Mouse (Mus musculus) cerebellum, adult 11 months (tissue): ENCODE data around the gene Tmtc4.

Source experiments
- DNase-seq: peaks from one replicate; pipeline ENCODE4 v3.0.0; 2022

Tmtc4 gene

GRCm38 (mm10) chr14:122973091-122973490 lies 10.7 kb downstream of the Tmtc4 start:
- no peak for DNase-seq

DNA sequence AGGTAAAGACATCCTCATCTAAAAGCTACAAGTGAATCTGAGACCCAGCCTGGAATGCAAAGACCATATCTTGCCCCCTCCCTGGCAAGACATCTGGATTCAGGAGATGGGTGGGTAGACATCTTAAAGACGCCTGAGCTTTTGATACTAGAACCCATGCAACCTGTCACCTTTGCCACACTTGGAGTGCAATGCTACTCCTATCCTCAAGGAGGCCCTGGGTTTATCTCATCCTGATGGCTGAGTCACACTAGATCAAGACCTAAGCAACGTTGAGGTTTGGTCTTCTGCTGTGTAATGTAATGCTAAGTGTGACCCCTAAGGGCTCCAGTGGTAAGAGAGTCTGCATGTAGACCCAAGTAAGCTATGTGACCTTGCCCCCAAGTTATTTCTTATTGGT lies 15.8 kb downstream of the Tmtc4 start:
- no peak for DNase-seq

- DNase-seq, result peak; percentile 96
Measured at GRCm38 (mm10) chr14:122957941-122958340, 25.9 kb downstream of the Tmtc4 start.

GRCm38 (mm10) chr14:122953331-122953730 lies 30.5 kb downstream of the Tmtc4 start:
- peak; percentile 48 for DNase-seq

DNA sequence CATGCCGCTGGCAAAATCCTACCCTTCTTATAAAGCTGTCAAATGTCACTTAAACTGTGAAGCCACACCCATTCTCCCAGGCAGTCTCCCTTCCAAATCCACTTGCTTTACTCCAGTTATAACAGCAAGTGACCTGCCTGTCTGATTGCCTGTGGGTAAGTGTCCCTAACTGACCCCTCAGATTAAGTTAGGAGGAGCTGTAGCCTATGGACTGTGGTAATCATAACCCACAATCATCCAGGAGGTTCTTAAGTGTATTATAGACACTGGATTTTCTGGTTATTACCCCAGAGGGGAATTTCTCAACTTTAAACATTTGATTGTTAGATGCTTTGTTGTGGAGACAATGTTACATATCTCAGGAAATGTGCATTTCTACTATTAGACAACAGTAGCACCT lies 31.3 kb downstream of the Tmtc4 start:
- no peak for DNase-seq

GRCm38 (mm10) chr14:122951676-122952445 lies 32.0 kb downstream of the Tmtc4 start:
- no peak for DNase-seq

DNA sequence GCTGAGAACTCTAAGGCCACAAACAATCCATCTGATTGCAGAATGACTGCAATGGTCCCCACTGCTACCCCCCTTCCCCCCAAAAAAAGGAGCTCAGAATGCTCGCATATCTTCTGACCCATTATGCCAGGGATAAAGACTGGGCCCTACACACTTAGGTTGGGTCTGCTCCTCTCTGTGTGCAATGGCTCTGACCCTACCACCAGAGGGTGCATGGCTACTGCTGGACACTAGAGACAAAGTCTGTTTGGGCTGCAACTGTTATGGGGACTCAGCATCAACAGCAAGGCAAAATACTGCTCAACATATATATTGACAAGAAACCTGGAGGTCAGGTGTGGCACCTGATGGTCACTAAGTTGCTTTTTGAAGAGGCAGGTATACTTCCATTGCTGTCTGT lies 32.9 kb downstream of the Tmtc4 start:
- DNase-seq, result no peak

DNA sequence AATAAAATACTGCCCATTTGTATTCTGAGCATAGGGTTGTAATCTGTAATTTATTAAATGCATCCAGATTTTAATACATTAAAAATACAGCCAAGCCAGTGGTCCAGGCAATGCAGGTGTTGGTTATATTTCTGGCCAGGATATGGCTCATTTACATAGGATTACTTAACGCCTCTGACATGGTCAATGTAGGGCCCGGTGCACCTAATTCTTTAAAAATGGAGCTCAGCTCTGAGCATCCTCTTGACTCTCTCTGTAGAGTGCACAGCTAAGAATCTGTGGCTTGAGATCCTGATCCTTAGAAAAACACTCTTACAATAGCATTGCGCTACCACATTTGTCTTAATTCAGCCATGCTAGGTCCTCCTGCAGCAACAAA lies 40.4 kb downstream of the Tmtc4 start:
- DNase-seq, result no peak

GRCm38 (mm10) chr14:122942757-122943474 lies 40.9 kb downstream of the Tmtc4 start:
- DNase-seq, result no peak

DNA sequence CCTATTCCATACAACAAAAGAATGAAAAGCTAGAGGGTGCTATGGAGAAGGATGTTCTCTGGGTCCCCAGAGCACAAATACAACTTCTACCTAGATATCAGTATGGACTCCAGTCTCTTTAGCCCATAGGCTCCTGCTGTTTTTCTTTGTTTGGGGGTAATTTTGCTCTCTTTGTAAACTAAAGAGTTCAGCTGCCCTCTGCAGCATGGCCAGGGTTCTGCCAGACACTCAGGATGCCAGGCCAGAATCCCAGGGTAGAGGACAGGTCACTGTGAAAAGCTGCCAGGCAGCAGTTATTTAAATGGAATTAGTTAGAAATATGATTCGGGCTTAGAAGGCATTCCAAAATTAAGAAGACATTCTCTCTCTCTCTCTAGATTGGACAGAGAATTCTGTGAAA lies 47.4 kb downstream of the Tmtc4 start:
- DNase-seq, result peak; percentile 32

DNA sequence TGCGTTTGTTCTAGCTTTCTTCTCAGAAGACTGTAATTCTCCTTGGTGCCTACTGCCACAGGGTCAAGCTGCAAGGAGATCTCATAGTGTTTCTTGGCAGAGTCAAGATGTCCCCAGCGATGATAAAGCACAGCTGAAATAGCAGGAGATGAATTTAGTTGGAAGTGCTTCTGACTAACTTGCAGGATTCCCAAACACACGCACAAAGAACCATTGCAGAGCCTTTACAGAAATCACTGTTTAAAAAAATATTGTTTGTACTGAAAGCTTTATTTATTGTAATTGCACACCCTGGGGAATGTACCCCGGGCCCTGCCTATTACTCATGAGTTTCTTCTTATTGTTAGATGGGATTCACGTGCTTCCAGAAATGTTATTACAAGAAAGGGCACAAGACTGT lies 63.8 kb downstream of the Tmtc4 start:
- no peak for DNase-seq

DNA sequence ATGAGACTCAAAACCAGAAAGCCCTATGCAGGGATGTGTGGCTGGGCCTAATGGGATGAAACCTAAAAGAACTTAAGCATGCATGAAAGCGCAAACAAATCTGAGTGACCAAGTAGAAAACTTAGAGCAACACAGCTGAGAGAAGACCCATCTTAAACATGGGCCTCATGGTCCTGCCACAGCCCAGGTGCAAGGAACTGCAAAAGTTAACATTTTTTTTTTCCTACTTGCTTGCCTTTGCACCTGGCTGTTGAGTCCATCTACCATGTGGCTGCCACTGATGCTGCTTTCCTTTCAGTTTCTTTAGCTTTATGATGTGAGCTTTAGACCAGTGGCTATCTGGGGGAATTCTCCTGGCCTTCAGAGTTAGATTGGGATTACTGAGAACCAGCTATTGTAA lies 66.2 kb downstream of the Tmtc4 start:
- no peak for DNase-seq

DNA sequence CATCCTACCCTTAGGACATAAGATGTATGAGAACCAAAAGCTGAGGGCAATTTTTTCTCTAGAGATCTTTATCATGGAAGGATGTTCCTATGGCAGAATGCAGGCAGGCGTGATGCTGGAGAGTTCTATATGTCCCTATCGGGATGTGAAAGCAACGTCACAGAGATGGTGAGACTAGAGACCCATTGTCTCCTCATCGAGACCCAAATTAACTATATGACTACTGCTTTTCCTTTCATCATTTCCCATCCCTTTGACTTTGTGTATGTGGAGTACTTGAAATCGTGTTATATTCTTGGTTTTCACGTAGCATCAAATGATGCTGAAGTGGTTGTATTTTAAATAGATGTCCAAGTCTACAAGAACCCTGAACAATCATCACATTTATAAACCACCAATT lies 70.2 kb downstream of the Tmtc4 start, which contains the start of gene Ggact:
TSS of gene Ggact (minus strand) at position 101 of the 400 bp plus-strand sequence.
- no peak for DNase-seq

GRCm38 (mm10) chr14:122912812-122913498 lies 70.9 kb downstream of the Tmtc4 start:
- peak; percentile 80 for DNase-seq

DNA sequence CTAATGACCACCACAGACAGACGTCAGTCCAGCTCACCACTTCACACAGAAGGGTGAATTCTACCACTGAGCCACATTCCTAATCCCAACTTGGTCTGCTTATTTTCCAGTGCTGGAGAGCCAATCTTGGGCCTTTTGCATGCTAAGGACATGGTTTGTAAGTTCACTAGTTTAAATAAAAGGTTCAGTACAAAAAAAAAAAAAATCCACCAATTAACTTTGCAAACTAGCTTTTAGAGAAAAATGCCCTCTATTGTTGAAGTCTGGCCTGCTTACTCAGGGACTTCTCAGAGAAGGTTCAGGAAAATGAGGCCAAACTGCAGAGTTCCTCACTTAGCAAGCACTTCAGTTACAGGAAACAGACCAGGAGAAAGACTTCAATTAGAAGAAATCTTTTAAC lies 71.7 kb downstream of the Tmtc4 start:
- no peak for DNase-seq

GRCm38 (mm10) chr14:122911265-122911664 lies 72.6 kb downstream of the Tmtc4 start:
- no peak for DNase-seq

DNA sequence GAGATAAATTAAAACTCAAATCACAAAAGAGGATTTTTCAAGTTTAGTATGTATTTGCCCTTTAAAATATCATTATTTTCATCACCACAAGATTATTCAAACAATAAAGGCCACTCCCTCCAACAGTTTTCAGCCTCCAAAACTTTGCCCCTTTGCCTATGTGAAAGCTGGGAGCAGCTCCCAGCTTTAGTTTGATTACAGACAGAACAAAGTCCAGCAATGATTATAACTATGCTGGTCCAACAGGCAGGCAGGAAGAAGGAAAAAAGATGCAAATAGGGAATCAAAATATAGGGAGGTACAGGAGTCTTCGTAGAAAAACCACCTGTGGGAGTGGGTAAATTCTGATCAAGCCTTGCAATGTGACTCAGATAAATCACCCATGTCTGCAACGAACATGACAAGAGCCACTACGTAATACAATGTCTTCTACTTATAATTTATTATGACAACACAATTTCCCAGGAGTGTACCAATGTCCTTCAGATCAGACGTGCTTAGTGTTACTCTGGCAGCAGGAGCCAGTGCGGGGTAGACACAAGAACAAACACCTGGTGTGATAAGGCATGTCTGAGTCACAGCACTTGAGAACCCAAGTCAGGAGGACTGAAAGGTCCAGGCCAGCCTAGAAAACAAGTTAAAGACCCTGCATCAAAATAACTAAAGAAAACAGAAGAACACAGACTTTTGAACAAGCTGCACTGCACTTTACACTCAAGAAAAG lies 74.3 kb downstream of the Tmtc4 start:
- no peak for DNase-seq

GRCm38 (mm10) chr14:122908075-122908474 lies 75.8 kb downstream of the Tmtc4 start:
- no peak for DNase-seq

- no peak for DNase-seq
Measured at GRCm38 (mm10) chr14:122905007-122905406, 78.8 kb downstream of the Tmtc4 start.

GRCm38 (mm10) chr14:122903923-122904351 lies 79.9 kb downstream of the Tmtc4 start:
- DNase-seq, result no peak

DNA sequence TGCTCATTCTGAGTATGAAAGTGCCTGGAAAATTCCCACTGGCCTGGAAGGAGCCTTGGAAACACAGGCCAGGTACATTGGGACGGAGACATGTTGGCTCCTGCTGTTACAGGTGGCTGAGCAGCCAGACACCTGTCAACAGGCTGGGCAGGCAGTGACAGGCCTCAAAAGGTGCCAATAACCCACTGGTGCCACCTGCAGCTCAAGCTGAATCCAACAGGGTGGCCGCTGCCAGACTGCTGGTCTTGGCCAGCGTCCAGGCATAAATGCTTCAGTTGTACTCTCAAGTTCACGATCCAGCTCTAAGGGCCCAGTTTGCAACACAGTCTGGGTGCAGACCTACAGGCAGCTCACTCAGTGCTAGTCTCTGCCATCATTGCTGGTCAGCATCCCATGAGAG lies 81.0 kb downstream of the Tmtc4 start:
- DNase-seq, result peak; percentile 95

DNA sequence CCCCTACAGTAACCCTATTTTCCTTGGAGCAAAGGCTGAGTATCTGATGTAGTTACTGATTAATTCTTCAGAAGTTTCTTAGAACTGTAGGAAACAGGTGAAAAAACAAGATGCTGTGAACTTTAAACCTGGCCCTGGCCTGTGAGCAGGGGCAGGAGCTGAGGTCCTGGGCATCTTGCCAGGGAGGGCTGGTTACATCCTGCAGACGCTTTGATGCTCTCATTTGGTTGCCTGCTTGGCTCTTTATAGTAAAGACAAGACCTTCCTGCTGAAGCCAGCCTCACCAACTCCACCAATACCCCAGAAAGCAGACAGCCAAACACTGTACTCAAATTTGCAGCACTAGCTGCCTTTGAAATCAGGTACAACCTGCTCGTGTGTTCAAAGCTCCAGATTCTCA lies 81.7 kb downstream of the Tmtc4 start:
- peak; percentile 67 for DNase-seq

GRCm38 (mm10) chr14:122901715-122902114 lies 82.1 kb downstream of the Tmtc4 start:
- no peak for DNase-seq
